Mouse (Mus musculus): ENCODE results near the gene Exoc7.

GRCm38 (mm10) chr11:116239797-116240196 is 67.2 kb downstream of the Exoc7 start:
- TF ChIP-seq CTCF (IDR thresholded peaks at IDR 0.05; ENCODE audit: insufficient read depth, low read depth, low read length) (no peak), POLR2A (IDR thresholded peaks at IDR 0.05; ENCODE audit: insufficient read depth, low read depth, low read length) (no peak)

Measured in olfactory bulb, adult 2 months (tissue).